Mouse (Mus musculus): ENCODE data around the gene Pprc1.

Pprc1 gene

GRCm38 (mm10) chr19:46056388-46056946 lies 11.8 kb downstream of the Pprc1 start:
- peak; percentile 87 for DNase-seq (ENCODE audit: low spot score)

GRCm38 (mm10) chr19:46056947-46057607 lies 12.4 kb downstream of the Pprc1 start:
- DNase-seq (ENCODE audit: low spot score), result peak; percentile 71

GRCm38 (mm10) chr19:46058466-46058865 lies 13.8 kb downstream of the Pprc1 start:
- no peak for DNase-seq (ENCODE audit: low spot score)

- DNase-seq (ENCODE audit: low spot score), result no peak
These were observed 16.2 kb downstream of the Pprc1 start for GRCm38 (mm10) chr19:46060845-46061244.

GRCm38 (mm10) chr19:46068054-46068453 lies 23.4 kb downstream of the Pprc1 start:
- no peak for DNase-seq (ENCODE audit: low spot score)

GRCm38 (mm10) chr19:46073285-46073684 lies 28.6 kb downstream of the Pprc1 start:
- DNase-seq (ENCODE audit: low spot score), result no peak

- no peak for DNase-seq (ENCODE audit: low spot score)
These were observed 29.6 kb downstream of the Pprc1 start for GRCm38 (mm10) chr19:46074266-46074665.

GRCm38 (mm10) chr19:46075616-46076607 lies 31.2 kb downstream of the Pprc1 start, which contains the start of gene Nolc1:
Gene Nolc1, plus strand, starts transcription at chr19:46075863.
- DNase-seq (ENCODE audit: low spot score), result peak; percentile 99

- DNase-seq (ENCODE audit: low spot score), result no peak
These were observed 33.8 kb downstream of the Pprc1 start for GRCm38 (mm10) chr19:46078535-46078934.

GRCm38 (mm10) chr19:46085185-46085584 lies 40.5 kb downstream of the Pprc1 start:
- DNase-seq (ENCODE audit: low spot score), result no peak

- DNase-seq (ENCODE audit: low spot score), result peak; percentile 36
These were observed 41.7 kb downstream of the Pprc1 start for GRCm38 (mm10) chr19:46086337-46086736.

GRCm38 (mm10) chr19:46087871-46088270 lies 43.2 kb downstream of the Pprc1 start:
- peak; percentile 18 for DNase-seq (ENCODE audit: low spot score)

- DNase-seq (ENCODE audit: low spot score), result no peak
These were observed 47.0 kb downstream of the Pprc1 start for GRCm38 (mm10) chr19:46091641-46092040.

GRCm38 (mm10) chr19:46094144-46094543 lies 49.5 kb downstream of the Pprc1 start:
- DNase-seq (ENCODE audit: low spot score), result no peak

GRCm38 (mm10) chr19:46095291-46095690 lies 50.6 kb downstream of the Pprc1 start:
- no peak for DNase-seq (ENCODE audit: low spot score)

- DNase-seq (ENCODE audit: low spot score), result no peak
These were observed 51.7 kb downstream of the Pprc1 start for GRCm38 (mm10) chr19:46096396-46096795.

- DNase-seq (ENCODE audit: low spot score), result no peak
These were observed 54.9 kb downstream of the Pprc1 start for GRCm38 (mm10) chr19:46099561-46099960.

GRCm38 (mm10) chr19:46103437-46104186 lies 58.9 kb downstream of the Pprc1 start:
- DNase-seq (ENCODE audit: low spot score), result no peak

GRCm38 (mm10) chr19:46104187-46104557 lies 59.5 kb downstream of the Pprc1 start:
- no peak for DNase-seq (ENCODE audit: low spot score)

- DNase-seq (ENCODE audit: low spot score), result no peak
These were observed 65.5 kb downstream of the Pprc1 start for GRCm38 (mm10) chr19:46110214-46110613.

- DNase-seq (ENCODE audit: low spot score), result no peak
These were observed 66.1 kb downstream of the Pprc1 start for GRCm38 (mm10) chr19:46110781-46111180.

GRCm38 (mm10) chr19:46114617-46115016 lies 69.9 kb downstream of the Pprc1 start:
- no peak for DNase-seq (ENCODE audit: low spot score)

Measured in ovary, postnatal 14 days (tissue).